Mouse (Mus musculus) liver, adult (tissue): Measurements from ENCODE around the gene Sco2.

ENCODE experiments used
- GATA4 ChIP-seq: IDR thresholded peaks from 2 replicates; pipeline ENCODE4 v1.6.1; 2014; ENCODE audit warnings: mild to moderate bottlenecking, low read length; ENCODE audit not compliant: insufficient replicate concordance

Sco2 gene

DNA sequence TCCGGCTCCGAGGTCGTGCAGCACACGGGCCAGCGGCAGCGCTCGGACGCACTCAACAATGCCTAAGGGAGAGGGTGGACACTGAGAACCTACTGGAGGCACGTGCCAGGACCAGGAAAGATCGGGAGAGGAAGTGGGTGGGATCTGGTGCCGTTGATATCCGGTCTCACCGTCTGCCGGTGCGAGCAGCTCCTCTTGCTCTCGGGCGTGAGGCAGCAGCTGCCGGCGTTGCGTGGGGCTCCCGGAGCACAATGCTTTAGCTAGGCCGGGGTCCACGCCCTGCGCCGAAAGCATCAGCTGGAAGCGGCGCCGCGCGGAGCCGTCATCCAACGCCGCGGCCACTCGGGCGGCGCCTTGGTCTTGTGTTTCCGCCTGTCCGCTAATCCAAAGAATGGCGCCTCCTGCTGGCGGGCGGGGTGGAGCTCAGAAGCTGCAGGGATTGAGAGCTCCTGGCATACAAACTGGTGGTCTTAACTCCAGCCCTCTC, at the start of gene Sco2:
Sco2 (minus strand) TSS at position 85 of the 487 bp plus-strand sequence.
- peak; percentile 64; the same call in 1 of the 2 replicates for TF ChIP-seq GATA4

- TF ChIP-seq GATA4 = no peak
These were observed 48.3 kb upstream of the Sco2 start for GRCm38 (mm10) chr15:89421938-89422337.

DNA sequence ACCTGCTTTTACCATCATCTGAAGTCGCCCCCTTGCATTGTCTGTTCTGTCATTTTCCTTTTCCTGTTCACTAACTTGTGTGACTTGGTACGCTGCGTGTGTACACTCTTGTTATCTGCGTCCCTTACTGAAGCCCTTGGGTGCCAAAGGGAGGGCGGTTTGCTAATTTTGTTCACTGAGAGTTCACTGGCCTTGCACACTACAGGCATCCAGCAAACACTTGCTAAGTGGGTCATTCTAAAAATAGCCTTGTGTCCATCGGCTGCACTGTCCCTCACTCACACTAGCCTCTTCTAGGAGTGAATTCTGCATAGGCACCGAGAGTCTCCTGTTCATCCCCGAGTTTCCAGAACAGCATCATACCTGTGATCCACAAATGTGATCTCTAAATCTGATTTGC, 41.6 kb upstream of the Sco2 start:
- TF ChIP-seq GATA4 = no peak

DNA sequence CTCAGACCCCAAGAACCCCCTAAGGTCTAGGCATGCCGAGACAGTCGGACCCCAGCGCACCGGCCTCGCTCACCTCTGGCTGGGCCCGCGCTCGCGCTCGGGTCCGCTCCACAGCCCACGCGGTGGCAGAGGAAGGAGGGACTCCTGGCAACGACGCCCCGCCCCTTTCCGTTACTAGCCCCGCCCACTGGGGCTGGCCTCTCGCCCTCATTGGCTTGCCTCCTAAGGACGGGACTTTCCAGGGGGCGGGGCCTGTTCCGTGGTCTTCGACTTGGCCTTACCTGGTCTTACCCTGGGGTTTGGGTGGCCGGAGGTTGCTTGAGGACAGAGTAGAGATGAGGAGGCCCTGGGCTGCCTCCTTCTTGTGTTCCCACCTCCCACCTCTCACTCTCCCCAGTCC, 36.5 kb upstream of the Sco2 start, which contains the start of gene Syce3:
Syce3 (minus strand) TSS at position 386 of the 400 bp plus-strand sequence.
- TF ChIP-seq GATA4 = no peak

GRCm38 (mm10) chr15:89406691-89407090, 33.0 kb upstream of the Sco2 start:
- TF ChIP-seq GATA4 = no peak

DNA sequence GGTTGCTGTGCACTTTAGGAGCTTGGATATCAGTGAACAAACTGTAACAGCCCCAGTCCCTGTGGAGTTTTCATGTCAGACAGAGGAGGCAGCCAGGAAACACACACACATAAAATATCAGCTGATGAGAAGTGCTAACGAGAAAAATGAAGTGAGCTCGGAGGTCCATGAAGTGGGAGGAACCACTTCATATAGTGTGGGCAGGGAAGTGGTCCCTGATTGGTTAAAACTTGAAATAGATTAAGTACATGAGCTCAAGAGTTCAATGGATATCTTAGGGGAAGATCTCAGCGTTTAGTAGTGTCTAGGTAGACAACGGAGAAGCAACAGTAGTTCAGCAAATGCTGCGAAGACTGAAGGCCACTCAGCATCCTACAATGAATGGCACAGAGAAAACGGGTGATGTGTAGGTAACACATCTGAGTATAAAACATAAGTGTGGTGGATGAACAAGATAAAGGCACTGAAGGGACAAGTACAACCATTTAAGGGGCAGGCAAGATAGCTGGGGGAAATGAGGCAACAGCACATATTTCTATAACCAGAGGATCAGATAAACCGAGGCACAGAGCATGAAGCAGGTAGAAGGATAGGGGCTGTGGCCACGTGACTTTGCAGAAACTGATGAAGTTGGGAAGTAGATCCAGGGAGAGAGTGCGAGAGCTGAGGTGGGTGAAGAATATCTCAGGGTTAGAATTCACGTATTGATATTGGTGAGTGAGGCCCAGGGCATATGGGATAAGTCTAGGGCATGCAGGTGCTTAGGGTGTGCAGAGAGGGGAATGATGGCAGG, 31.4 kb upstream of the Sco2 start:
- TF ChIP-seq GATA4 = no peak

DNA sequence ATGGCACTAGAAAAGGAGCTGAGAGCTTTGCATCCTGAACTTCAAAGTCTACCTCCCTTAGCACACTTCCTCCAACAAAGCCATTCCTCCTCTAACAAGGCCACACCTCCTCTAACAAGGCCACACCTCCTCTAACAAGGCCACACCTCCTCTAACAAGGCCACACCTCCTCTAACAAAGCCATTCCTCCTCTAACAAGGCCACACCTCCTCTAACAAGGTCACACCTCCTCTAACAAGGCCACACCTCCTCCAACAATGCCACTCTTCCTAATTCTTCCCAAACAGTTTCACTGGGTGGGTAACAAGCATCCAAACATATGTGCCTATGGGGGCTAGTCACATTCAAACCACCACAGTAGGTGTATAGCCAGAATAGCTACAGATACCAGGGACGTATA, 28.8 kb upstream of the Sco2 start:
- no peak for TF ChIP-seq GATA4

- no peak for TF ChIP-seq GATA4
These were observed 26.1 kb upstream of the Sco2 start for GRCm38 (mm10) chr15:89399716-89400115.

DNA sequence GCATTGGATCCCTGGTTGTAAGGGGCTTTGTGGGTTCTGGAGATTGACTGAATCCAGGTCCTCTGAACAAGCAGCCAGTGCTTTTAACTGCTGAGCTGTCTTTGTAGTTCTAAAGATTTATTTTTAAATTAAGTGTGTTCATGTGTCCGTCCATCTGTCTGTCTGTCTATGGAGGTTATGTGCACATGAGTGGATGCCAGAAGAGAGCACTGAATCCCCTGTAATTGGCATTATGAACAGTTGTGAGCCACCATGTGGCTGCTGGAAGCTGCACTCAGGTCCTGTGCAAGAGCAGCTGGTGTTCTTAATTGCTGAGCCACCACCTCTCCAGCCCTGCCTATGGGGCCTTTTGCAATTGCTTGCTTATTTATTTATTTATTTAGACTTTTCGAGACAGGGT, 24.5 kb upstream of the Sco2 start:
- TF ChIP-seq GATA4 = no peak

DNA sequence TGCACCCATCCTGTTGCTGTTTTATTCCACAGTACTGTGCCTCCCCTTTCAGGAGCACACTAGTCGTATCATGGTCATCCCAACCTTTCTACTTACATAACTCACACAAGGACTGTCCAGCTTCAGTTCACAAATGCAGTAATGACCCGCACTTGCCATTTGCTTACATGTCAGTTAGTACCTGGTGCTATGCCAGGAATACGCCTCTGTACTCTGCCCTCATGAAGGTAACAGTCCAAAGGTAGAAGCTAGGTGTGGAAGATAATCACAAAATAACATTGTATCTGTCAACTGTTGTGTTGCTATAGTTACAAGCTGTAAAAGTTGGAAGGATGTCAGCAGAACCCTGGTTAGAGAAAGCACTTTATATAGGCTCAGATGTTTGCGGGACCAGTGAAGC, 23.2 kb upstream of the Sco2 start:
- TF ChIP-seq GATA4 = no peak

DNA sequence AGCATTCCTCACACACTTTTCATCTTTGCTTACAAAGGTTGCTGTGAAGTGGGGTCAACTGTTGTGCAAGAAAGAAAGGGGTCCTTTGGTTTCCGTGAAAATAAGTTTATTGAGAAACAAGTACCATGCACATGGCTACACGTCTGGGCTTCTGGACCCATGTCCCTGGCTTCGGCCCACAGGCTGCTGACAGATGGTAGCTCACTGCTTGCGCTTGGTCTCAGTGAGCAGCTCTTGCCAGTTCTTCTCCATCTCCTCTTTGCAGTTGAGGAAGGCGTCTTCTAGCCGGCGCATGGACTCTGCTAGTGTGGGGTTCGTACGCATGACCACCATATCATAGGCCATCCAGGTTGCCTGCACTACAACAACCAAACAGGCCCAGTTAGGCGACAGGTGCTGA, 16.4 kb upstream of the Sco2 start:
- TF ChIP-seq GATA4 = no peak

DNA sequence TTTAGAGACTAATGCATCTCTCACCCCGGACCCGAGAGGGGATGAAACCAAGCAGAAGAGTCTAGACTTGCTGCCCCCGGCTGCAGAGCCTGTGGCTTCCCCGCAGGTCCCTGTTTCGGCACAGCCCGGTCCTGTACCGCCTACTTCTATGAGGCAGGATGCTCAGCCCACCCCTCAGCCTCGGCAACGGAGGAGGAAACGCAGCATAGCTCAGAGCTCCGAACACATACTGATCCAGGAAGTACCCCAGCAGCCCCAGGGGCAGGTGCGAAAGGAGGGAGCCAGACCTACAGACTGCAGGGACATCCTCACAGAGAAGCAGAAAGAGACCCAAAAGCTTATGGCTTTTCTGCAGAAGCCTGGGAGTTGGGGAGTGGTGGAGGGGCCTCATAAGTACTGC, 13.5 kb upstream of the Sco2 start:
- TF ChIP-seq GATA4 = no peak

DNA sequence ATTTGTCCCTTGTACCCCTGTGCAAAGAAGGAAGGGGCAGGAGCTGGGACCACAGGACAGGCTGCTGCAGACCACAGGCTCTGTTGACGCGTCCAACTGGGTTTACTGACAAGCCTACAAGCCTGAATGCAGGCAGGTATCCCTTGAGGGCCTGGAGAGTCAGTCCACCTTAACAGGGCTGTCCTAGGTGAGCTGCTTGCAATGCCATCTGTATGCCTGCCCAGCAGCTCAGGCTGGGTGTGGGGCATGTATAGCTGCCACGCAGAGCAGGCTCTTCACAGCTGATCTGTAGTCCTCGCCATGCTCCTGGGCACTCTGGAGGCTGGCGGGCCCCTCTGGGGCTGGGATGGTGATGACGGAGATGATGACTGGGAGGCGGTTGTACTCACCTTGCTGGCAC, 11.0 kb upstream of the Sco2 start, which contains the start of gene Klhdc7b:
Klhdc7b (plus strand) TSS at position 301 of the 400 bp plus-strand sequence.
- TF ChIP-seq GATA4 = no peak

GRCm38 (mm10) chr15:89379429-89379828, 5.8 kb upstream of the Sco2 start:
- no peak for TF ChIP-seq GATA4

DNA sequence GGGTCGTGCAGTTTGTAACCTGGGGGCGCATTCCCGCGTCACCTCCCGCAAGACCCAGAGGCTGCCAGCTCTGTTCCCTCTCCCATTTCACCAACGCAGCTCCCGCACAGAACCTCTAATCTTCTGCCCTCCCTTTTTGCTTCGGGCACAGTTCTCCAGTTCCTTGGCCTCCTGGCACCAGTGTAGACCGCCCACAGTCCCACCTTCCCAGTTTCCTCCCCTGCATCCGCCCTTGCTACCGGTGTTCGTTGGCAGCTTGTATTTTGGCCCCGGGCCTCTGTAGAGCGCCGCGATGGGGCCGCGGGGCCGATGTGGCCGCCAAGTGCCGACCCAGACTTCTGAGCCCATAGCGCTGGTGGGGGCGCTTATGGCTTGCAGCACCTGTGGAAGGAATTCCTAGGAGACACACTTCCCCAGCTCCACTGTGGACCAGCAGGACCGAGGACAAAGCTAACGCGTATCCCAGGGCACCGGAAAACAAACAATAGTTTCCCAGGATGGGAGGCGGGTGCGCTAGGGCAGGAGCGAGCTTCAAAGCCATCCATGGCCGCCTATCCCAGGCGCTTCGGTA, 5.3 kb upstream of the Sco2 start, which contains the start of gene Odf3b:
Odf3b (minus strand) TSS at position 452 of the 571 bp plus-strand sequence.
- TF ChIP-seq GATA4 = no peak
